8 mouse cellular contexts compared by ENCODE assay signal in genomic region chr1:178319295-178320037, GRCm38 (mm10). TPM values are rescaled to one million over a fixed set of nuclear protein-coding genes. Genes with fewer than 3 reads are reported as not detected.
DNase-seq lines count a peak whose midpoint lies in the region; ATAC-seq and TF ChIP-seq lines count a peak whose summit lies in the region.

No protein-coding gene starts in this region.

- H3K27ac ChIP-seq in heart, embryonic 13.5 days (replicated peaks): peak overlapping the region; percentile 100
- peak overlapping the region; percentile 95 for H3K27ac ChIP-seq in ES-Bruce4 (ENCODE audit: insufficient read depth, low read length)
- H3K27ac ChIP-seq in bone marrow macrophage, adult 2 months (ENCODE audit: insufficient read depth, low read depth, low read length): peak overlapping the region; percentile 99
- H3K27ac ChIP-seq in heart, embryonic 14.5 days (replicated peaks in 1 of 2; ENCODE audit: control insufficient read depth in 1 of 2, insufficient read depth in 1 of 2, low read depth in 2 of 2, low read length in 2 of 2): peak overlapping the region; percentile 99 to 100
- peak overlapping the region; percentile 100 for H3K27ac ChIP-seq in limb, embryonic 14.5 days (replicated peaks; ENCODE audit: low read depth, low read length)
- H3K27ac ChIP-seq in midbrain, embryonic 15.5 days: peak overlapping the region; percentile 100

- 1% methylated on average over 12 of the region's 12 CpGs for WGBS in heart, embryonic 13.5 days
- WGBS in heart, embryonic 14.5 days: 2% methylated on average over 12 of the region's 12 CpGs
- WGBS in limb, embryonic 14.5 days: 0% methylated on average over 12 of the region's 12 CpGs
- WGBS in midbrain, embryonic 15.5 days: under 1% methylated on average over 12 of the region's 12 CpGs

- no peak for TF ChIP-seq POLR2A in ES-Bruce4 (IDR thresholded peaks at IDR 0.05; ENCODE audit: insufficient read depth, low read length)
- TF ChIP-seq POLR2A in bone marrow macrophage, adult 2 months (IDR thresholded peaks at IDR 0.05; ENCODE audit: borderline replicate concordance, low read depth, low read length): no peak
- TF ChIP-seq POLR2A in limb, embryonic 14.5 days (IDR thresholded peaks at IDR 0.05; ENCODE audit: borderline replicate concordance, extremely low read depth, insufficient read depth, insufficient read length): no peak

- ATAC-seq in heart, embryonic 13.5 days (ENCODE audit: extremely low read depth, insufficient number of reproducible peaks, low FRiP score, low TSS enrichment): no peak
- ATAC-seq in heart, embryonic 14.5 days (ENCODE audit: insufficient number of reproducible peaks, insufficient read depth, low FRiP score, low read depth): no peak
- ATAC-seq in limb, embryonic 14.5 days (ENCODE audit: low FRiP score, low read depth): peak; percentile 12; the same call in 1 of the 2 replicates
- ATAC-seq in midbrain, embryonic 15.5 days (replicated peaks): peak; percentile 26; the same call in 1 of the 2 replicates

- no peak for TF ChIP-seq EP300 in ES-Bruce4 (IDR thresholded peaks at IDR 0.05; ENCODE audit: insufficient read depth, low read depth, low read length)

- H3K4me3 ChIP-seq in heart, embryonic 13.5 days: peak overlapping the region; percentile 77
- peak overlapping the region; percentile 93 for H3K4me3 ChIP-seq in ES-Bruce4 (ENCODE audit: low read depth, low read length)
- peak overlapping the region; percentile 84 for H3K4me3 ChIP-seq in bone marrow macrophage, adult 2 months (ENCODE audit: insufficient read depth, low read length)
- H3K4me3 ChIP-seq in heart, embryonic 14.5 days (ENCODE audit: control insufficient read depth in 1 of 2, insufficient read depth in 1 of 2, low read depth in 1 of 2, low read length in 2 of 2): peak overlapping the region; percentile 62 to 68
- H3K4me3 ChIP-seq in limb, embryonic 14.5 days (replicated peaks; ENCODE audit: low read length): peak overlapping the region; percentile 62
- H3K4me3 ChIP-seq in midbrain, embryonic 15.5 days: peak overlapping the region; percentile 58

- peaks cover 40% of the 10 kb centered on the region for H3K36me3 ChIP-seq in heart, embryonic 13.5 days
- peaks cover 35% of the 10 kb centered on the region for H3K36me3 ChIP-seq in ES-Bruce4 (ENCODE audit: control insufficient read depth, insufficient read depth, low read length, poor library complexity, severe bottlenecking)
- H3K36me3 ChIP-seq in heart, embryonic 14.5 days (ENCODE audit: control insufficient read depth, insufficient read depth, low read length): peaks cover 40% of the 10 kb centered on the region
- peaks cover 33% of the 10 kb centered on the region for H3K36me3 ChIP-seq in limb, embryonic 14.5 days (ENCODE audit: control insufficient read depth, insufficient read depth, low read length)
- H3K36me3 ChIP-seq in midbrain, embryonic 15.5 days (replicated peaks): peaks cover 21% of the 10 kb centered on the region; the same call in 1 of the 2 replicates

- H3K4me1 ChIP-seq in heart, embryonic 13.5 days: peaks cover 45% of the 10 kb centered on the region
- no peaks in the 10 kb centered on the region for H3K4me1 ChIP-seq in ES-Bruce4 (ENCODE audit: control insufficient read depth, insufficient read depth, low read length)
- H3K4me1 ChIP-seq in bone marrow macrophage, adult 2 months (ENCODE audit: control insufficient read depth, insufficient read depth, low read length): peaks cover 6% of the 10 kb centered on the region
- H3K4me1 ChIP-seq in heart, embryonic 14.5 days (ENCODE audit: control insufficient read depth in 2 of 2, insufficient read depth in 2 of 2, low read length in 2 of 2): peaks cover 2 to 32% of the 10 kb centered on the region in 2 experiments; a peak in 3 of 4 replicates
- H3K4me1 ChIP-seq in limb, embryonic 14.5 days (ENCODE audit: control insufficient read depth, insufficient read depth, low read length): peaks cover 16% of the 10 kb centered on the region
- H3K4me1 ChIP-seq in midbrain, embryonic 15.5 days: peaks cover 37% of the 10 kb centered on the region

- H3K9me3 ChIP-seq in heart, embryonic 13.5 days: no peaks in the 10 kb centered on the region
- H3K9me3 ChIP-seq in ES-Bruce4 (replicated peaks; ENCODE audit: control insufficient read depth, insufficient read depth, low read length, poor library complexity, severe bottlenecking): no peaks in the 10 kb centered on the region
- no peaks in the 10 kb centered on the region for H3K9me3 ChIP-seq in heart, embryonic 14.5 days (ENCODE audit: control insufficient read depth, low read length)
- no peaks in the 10 kb centered on the region for H3K9me3 ChIP-seq in limb, embryonic 14.5 days (ENCODE audit: control insufficient read depth, low read length)
- no peaks in the 10 kb centered on the region for H3K9me3 ChIP-seq in midbrain, embryonic 15.5 days

- H3K27me3 ChIP-seq in heart, embryonic 13.5 days (replicated peaks): no peaks in the 10 kb centered on the region
- H3K27me3 ChIP-seq in ES-Bruce4 (ENCODE audit: control insufficient read depth, insufficient read depth, low read length, poor library complexity, severe bottlenecking): no peaks in the 10 kb centered on the region
- no peaks in the 10 kb centered on the region for H3K27me3 ChIP-seq in heart, embryonic 14.5 days (ENCODE audit: control insufficient read depth, insufficient read depth, low read length)
- no peaks in the 10 kb centered on the region for H3K27me3 ChIP-seq in limb, embryonic 14.5 days (ENCODE audit: control insufficient read depth, insufficient read depth, low read length)
- H3K27me3 ChIP-seq in midbrain, embryonic 15.5 days (replicated peaks): no peaks in the 10 kb centered on the region

- peak overlapping the region; percentile 88 for H3K4me2 ChIP-seq in heart, embryonic 13.5 days
- peak overlapping the region; percentile 77 for H3K4me2 ChIP-seq in heart, embryonic 14.5 days (ENCODE audit: low read length)
- peak overlapping the region; percentile 64 for H3K4me2 ChIP-seq in limb, embryonic 14.5 days (replicated peaks; ENCODE audit: low read depth, low read length, severe bottlenecking)
- H3K4me2 ChIP-seq in midbrain, embryonic 15.5 days: peak overlapping the region; percentile 63

- DNase-seq in heart, adult 8-10 months (ENCODE audit: low spot score): no peak
- peak; percentile 49 for DNase-seq in limb, embryonic 14.5 days (ENCODE audit: low spot score)
- DNase-seq in left cerebral cortex, adult 9 months (ENCODE audit: low spot score in 2 of 2): no peak

- no peak for TF ChIP-seq CTCF in ES-Bruce4 (IDR thresholded peaks at IDR 0.05; ENCODE audit: low read depth, low read length)
- TF ChIP-seq CTCF in bone marrow macrophage, adult 2 months (IDR thresholded peaks at IDR 0.05; ENCODE audit: low read depth, low read length): no peak

- peak overlapping the region; percentile 96 for H3K9ac ChIP-seq in heart, embryonic 13.5 days
- H3K9ac ChIP-seq in ES-Bruce4 (ENCODE audit: low read depth, poor library complexity, severe bottlenecking): peak overlapping the region; percentile 88
- peak overlapping the region; percentile 98 for H3K9ac ChIP-seq in heart, embryonic 14.5 days (ENCODE audit: low read length)
- H3K9ac ChIP-seq in limb, embryonic 14.5 days (ENCODE audit: low read depth, low read length, severe bottlenecking): peak overlapping the region; percentile 88
- H3K9ac ChIP-seq in midbrain, embryonic 15.5 days: peak overlapping the region; percentile 90

RNA-seq across cellular contexts. Expression of gene Cox20, which starts 0.5 kb away (rescaled TPM):
- polyA plus RNA-seq in heart, embryonic 13.5 days (2015; fragmentation: Nextera tagmentation; extraction: Ambion mirVana): 197 and 213 TPM in 2 replicates
- total RNA-seq in heart, adult 8-10 months (2022): 100 to 1,000 TPM in 2 of 4 experiments, 10 to 100 TPM in 2; 90.6 to 125 (median 103) TPM
- 26.5 and 27.7 TPM in 2 replicates for polyA plus RNA-seq in ES-Bruce4 (2011; ENCODE audit: insufficient read depth, insufficient read length, low read depth, missing spikeins)
- 73.7 and 80.6 TPM in 2 replicates for polyA plus RNA-seq in bone marrow macrophage, adult 2 months (2012; ENCODE audit: insufficient read depth, insufficient read length, missing spikeins)
- 268 and 299 TPM in 2 replicates for polyA plus RNA-seq in heart, embryonic 14.5 days (2014; fragmentation: Nextera tagmentation; extraction: Ambion mirVana)
- polyA plus RNA-seq in limb, embryonic 14.5 days (2012; rRNA removed): 53.3 and 72.8 TPM in 2 replicates
- 116 and 118 TPM in 2 replicates for polyA plus RNA-seq in limb, embryonic 14.5 days (2014; fragmentation: Nextera tagmentation; extraction: Ambion mirVana)
- polyA plus RNA-seq in midbrain, embryonic 15.5 days (2015; fragmentation: Nextera tagmentation; extraction: Ambion mirVana): 104 and 107 TPM in 2 replicates

RNA-seq across cellular contexts. Expression of gene Hnrnpu, which starts 18.1 kb away (rescaled TPM):
- 196 and 202 TPM in 2 replicates for polyA plus RNA-seq in heart, embryonic 13.5 days (2015; fragmentation: Nextera tagmentation; extraction: Ambion mirVana)
- 100 to 1,000 TPM; 147 to 166 (median 155) TPM for total RNA-seq in heart, adult 8-10 months (2022)
- polyA plus RNA-seq in ES-Bruce4 (2011; ENCODE audit: insufficient read depth, insufficient read length, low read depth, missing spikeins): 1,120 and 1,155 TPM in 2 replicates
- polyA plus RNA-seq in bone marrow macrophage, adult 2 months (2012; ENCODE audit: insufficient read depth, insufficient read length, missing spikeins): 534 and 556 TPM in 2 replicates
- 294 and 316 TPM in 2 replicates for polyA plus RNA-seq in heart, embryonic 14.5 days (2014; fragmentation: Nextera tagmentation; extraction: Ambion mirVana)
- 246 and 379 TPM in 2 replicates for polyA plus RNA-seq in limb, embryonic 14.5 days (2012; rRNA removed)
- polyA plus RNA-seq in limb, embryonic 14.5 days (2014; fragmentation: Nextera tagmentation; extraction: Ambion mirVana): 393 and 475 TPM in 2 replicates
- polyA plus RNA-seq in midbrain, embryonic 15.5 days (2015; fragmentation: Nextera tagmentation; extraction: Ambion mirVana): 255 and 278 TPM in 2 replicates

Comparison
In these comparisons a context has a peak if more than half of its experiments do, and no peak if none do; other contexts are left out.
1. ATAC-seq: peak in limb, embryonic 14.5 days (single experiment) and midbrain, embryonic 15.5 days (single experiment); none in heart, embryonic 13.5 days (single experiment) and heart, embryonic 14.5 days (single experiment).
2. Peak in every context shown above with its lines, with median percentiles within 50 percentile points of each other: H3K27ac ChIP-seq, H3K4me2 ChIP-seq, H3K4me3 ChIP-seq and H3K9ac ChIP-seq.